Mouse (Mus musculus): ENCODE results near the gene Sept1. TPM values are rescaled to one million over a fixed set of nuclear protein-coding genes. Genes with fewer than 3 reads are reported as not detected.
"Not testable (repeated sequence)": the region's sequence is repeated elsewhere in the genome, so short reads cannot be mapped to it uniquely, and the experiment has no call there.

Sept1 gene
- total RNA-seq, 2 experiments from 2014 or later = 23.3 to 29.1 TPM

- ATAC-seq (replicated peaks; ENCODE audit: poor library complexity, severe bottlenecking) = no peak
These were observed 25.3 kb downstream of the Sept1 start for GRCm38 (mm10) chr7:127207374-127208294.

GRCm38 (mm10) chr7:127206606-127207005, 26.3 kb downstream of the Sept1 start:
- peak; percentile 38 for ATAC-seq (replicated peaks; ENCODE audit: poor library complexity, severe bottlenecking)

- no peak for ATAC-seq (replicated peaks; ENCODE audit: poor library complexity, severe bottlenecking)
These were observed 36.4 kb downstream of the Sept1 start for GRCm38 (mm10) chr7:127196484-127196883.

DNA sequence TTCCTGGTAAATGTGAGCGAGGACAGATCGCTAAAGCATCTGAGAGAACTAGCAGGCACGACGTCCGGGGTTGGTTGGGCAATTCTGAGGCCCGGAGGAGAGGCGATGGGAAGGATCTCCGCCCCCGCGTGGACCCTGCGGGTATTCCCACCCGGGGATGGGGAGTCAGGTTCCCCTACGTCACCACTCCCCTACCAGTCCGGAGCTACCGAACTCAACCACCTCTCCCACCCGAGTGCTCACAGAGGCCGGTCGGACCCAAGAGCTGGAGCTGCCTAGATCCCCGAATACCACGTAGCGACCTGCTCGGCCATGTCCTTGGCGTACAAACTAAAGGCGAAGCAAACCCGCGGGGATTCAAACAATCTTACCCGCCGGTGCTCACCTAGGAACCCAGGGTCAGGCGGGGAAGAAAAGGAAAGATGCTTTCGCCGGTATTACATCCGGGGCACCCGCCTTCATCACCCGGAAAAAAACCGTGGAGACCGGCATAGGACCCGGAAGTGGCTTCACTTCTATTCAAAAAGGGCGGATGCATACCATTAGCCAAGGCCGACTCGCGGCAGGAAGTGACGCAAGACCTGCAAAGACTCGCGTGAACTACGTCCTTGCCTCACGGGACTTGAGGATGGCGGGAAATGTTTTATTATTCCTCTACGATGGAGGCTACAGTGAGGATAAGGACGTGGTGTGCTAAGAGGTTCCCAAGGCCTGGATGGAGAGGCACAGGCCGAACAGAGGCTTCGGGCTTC, 37.2 kb downstream of the Sept1 start, which contains the start of gene Cd2bp2:
Gene Cd2bp2, minus strand, starts transcription at position 507 of the 752 bp plus-strand sequence.
- ATAC-seq (replicated peaks; ENCODE audit: poor library complexity, severe bottlenecking) = peak; percentile 93

- ATAC-seq (replicated peaks; ENCODE audit: poor library complexity, severe bottlenecking) = no peak
These were observed 38.3 kb downstream of the Sept1 start for GRCm38 (mm10) chr7:127194633-127195029.

DNA sequence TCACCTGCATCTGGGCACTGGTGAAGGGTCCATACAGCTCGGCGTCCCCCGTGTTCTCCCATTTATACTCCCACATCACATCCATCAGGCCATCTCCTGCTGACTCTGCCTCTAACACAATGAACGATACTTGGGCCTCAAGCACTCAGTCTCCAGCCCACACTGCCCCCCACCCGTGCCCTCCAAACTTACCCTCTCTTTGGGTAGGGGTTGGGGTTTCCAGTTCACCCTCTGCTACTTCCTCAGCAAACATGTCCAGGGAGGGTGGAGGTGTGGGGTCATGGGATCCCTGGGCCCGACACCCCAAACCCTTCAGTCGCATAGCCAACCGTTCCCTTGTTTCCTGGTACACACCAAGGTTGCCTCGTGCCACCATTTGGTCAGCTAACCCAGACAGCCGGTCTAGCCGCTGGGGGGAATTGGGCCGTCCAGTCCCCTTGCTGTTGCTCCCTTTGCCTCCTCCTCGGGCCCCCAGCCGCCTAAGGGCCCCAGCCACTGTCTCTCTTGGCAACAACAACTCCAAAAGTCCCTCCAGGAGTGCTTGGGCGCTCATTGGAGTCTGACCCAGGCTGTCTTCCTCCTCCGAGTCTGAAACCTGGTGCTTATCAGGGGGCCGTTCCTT, 38.8 kb downstream of the Sept1 start:
- ATAC-seq (replicated peaks; ENCODE audit: poor library complexity, severe bottlenecking) = no peak

DNA sequence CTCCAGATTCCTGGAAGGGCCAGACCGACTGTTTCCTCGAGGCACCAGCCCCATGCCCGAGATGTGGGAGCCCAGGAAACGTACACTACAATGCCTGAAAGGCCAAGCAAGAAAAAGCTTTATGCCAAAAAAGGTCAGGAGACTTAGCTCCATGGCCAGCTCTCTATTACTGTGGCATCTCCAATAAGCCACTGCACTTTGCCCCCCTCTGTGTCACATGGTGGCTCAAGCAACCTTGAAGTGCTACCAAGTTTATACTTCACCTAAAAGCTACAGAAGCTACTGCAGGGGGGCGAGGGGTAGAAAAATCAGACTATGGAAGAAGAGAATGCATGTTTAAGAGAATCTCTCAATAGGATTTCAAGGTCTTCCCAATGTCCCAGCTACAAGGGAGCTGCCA, 39.9 kb downstream of the Sept1 start:
- ATAC-seq (replicated peaks; ENCODE audit: poor library complexity, severe bottlenecking) = no peak

DNA sequence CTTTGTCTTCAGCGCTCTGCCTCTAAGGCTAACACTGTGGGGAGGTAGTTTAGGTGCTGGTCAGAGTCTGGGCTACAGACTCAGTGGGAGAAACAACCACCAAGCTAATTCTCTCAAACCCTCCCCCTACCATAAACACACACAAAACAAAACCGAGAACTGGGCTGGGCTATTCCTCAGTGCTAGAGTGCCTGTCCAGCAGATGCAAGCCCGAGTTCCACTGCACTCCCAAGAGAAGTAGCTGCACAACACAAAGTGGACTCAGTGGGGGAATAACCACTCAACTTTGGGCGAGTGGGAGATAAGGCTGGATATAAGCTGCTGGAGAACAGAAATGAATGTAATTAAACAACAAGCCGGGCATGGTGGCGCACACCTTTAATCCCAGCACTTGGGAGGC, 42.3 kb downstream of the Sept1 start:
- no peak for ATAC-seq (replicated peaks; ENCODE audit: poor library complexity, severe bottlenecking)

GRCm38 (mm10) chr7:127188305-127189276, 44.3 kb downstream of the Sept1 start:
- no peak for ATAC-seq (replicated peaks; ENCODE audit: poor library complexity, severe bottlenecking)

DNA sequence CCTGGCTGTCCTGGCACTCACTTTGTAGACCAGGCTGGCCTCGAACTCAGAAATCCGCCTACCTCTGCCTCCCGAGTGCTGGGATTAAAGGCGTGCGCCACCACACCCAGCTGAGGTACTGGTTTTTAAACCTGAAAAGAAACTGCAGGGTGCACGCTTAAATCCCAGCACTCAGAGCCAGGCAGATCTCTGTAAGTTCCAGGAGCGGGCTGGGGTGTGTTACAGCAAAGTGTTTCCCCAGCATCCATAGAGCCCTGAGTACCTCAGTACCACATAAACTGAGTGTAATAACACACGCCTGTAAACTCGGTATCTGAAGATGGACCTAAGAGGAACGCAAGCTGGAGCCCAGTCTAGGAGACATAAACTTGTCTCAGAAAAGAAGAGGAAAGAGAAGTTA, 45.6 kb downstream of the Sept1 start:
- ATAC-seq (replicated peaks; ENCODE audit: poor library complexity, severe bottlenecking) = no peak

- peak; percentile 61 for ATAC-seq (replicated peaks; ENCODE audit: poor library complexity, severe bottlenecking)
These were observed 47.3 kb downstream of the Sept1 start for GRCm38 (mm10) chr7:127185601-127186000.

DNA sequence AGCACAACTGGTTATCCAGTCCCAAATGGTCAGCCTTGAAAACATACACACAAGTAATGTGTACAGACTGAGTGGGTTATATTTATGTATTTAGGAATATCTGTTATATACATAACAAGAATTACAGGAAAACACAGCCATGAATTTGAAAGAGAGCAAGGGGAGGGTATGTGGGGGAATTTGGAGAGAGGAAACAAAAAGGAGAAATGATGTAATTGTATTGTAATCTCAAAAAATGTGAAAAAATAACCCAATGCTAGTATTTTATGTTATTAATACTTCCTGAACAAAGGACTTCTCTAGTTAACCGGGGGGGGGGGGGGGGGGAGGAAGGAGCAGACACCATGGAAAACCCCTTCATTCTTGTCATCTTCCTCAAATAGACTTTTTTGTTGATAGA, 48.2 kb downstream of the Sept1 start:
- ATAC-seq (replicated peaks; ENCODE audit: poor library complexity, severe bottlenecking) = no peak

DNA sequence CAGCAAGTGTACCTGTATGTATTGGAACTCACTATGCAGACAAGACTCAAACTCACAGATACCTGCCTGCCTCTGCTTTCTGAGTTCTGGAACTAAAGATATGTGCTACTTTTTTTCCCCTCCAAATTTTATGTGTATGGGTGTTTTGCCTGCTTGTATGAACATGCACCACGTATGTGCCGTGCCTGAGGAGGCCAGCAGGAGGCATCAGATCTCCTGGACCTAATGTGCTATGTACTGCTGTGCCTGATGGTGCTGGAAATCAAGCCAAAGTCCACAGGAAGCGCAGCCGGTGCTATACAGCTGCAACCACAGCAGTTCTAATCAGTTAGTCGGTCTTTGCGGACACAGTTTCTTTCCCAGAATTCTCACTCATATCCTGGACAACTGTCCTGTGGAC, 49.1 kb downstream of the Sept1 start:
- ATAC-seq (replicated peaks; ENCODE audit: poor library complexity, severe bottlenecking) = peak; percentile 60

- no peak for ATAC-seq (replicated peaks; ENCODE audit: poor library complexity, severe bottlenecking)
These were observed 49.6 kb downstream of the Sept1 start for GRCm38 (mm10) chr7:127183345-127183744.

DNA sequence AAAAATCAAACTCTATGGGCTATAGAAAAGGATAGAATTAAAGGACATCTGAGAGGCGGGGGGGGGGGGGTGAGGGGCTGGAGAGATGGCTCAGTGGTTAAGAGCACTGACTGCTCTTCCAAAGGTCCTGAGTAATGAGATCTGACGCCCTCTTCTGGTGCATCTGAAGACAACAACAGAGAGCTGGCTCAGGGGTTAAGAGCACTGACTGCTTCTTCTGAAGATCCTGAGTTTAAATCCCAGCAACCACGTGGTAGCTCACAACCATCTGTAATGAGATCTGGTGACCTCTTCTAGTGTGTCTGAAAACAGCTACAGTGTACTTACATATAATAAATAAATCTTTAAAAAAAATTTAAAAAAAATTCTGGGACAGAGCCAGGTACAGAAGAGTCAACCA, 51.2 kb downstream of the Sept1 start:
- ATAC-seq (replicated peaks; ENCODE audit: poor library complexity, severe bottlenecking) = not testable (repeated sequence)

- ATAC-seq (replicated peaks; ENCODE audit: poor library complexity, severe bottlenecking) = 0 out of 2 replicates have a peak, but pooled peaks have one; percentile 31
These were observed 52.1 kb downstream of the Sept1 start for GRCm38 (mm10) chr7:127180783-127181182.

GRCm38 (mm10) chr7:127176937-127177336, 56.0 kb downstream of the Sept1 start:
- no peak for ATAC-seq (replicated peaks; ENCODE audit: poor library complexity, severe bottlenecking)

GRCm38 (mm10) chr7:127166501-127166900, 66.4 kb downstream of the Sept1 start:
- ATAC-seq (replicated peaks; ENCODE audit: poor library complexity, severe bottlenecking) = no peak

DNA sequence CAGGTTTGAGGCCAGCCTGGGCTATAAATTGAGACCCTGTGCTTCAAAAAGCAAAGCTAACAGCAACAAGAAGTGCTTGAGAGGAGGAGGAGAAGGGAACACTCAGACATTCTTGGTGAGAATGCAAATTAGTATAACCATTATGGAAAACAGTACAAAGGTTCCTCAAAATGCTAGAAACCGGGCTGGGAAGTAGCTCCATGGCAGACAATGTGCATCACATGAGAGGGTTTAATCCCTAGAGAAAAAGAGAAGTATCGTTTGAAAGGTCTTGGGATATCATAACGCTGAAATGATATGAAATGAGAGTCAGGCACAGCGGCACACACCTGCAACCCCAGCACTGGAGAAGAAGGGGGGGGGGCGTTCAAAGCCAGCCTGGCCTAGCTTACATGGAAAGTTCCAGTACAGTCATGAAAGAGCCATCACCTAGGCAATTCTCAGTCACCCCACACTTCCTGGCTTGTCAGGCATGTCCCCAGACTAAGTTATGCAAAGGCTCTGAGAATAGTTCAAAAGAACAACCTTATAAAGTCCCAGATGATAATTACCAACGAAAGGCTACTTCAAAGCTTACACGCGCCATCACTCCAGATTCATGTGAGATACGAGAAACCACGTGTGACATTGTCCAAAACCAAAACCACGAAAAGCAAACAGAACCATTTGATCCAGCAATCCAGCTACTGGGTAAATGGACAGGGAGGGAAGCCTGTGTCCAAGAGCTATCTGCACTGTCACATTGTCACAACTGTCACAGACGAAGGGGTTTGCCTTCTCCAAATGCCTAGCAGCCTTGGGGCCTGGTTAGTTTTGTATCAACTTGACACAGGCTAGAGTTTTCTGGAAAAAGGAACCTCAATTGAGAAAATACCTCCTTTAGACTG, 67.1 kb downstream of the Sept1 start:
- ATAC-seq (replicated peaks; ENCODE audit: poor library complexity, severe bottlenecking) = peak; percentile 62
